Mouse (Mus musculus) MN1 (cell line): ENCODE results near the gene Ttc8.
A peak's percentile ranks its signal among the peaks of the same experiment; 100 is the strongest.
"Not testable (repeated sequence)": the region's sequence is repeated elsewhere in the genome, so short reads cannot be mapped to it uniquely, and the experiment has no call there.

Source experiments
- DNase-seq: peaks from one replicate; pipeline ENCODE4 v3.0.0-alpha.2; 2016; ENCODE audit warnings: low spot score

Gene Ttc8

GRCm38 (mm10) chr12:98920194-98920991 lies at the start of gene Ttc8:
TSS of gene Ttc8 (plus strand) at chr12:98920574.
- peak; percentile 86 for DNase-seq

GRCm38 (mm10) chr12:98872836-98873235 lies 47.5 kb upstream of the Ttc8 start:
- DNase-seq, result no peak

GRCm38 (mm10) chr12:98875216-98875615 lies 45.2 kb upstream of the Ttc8 start:
- no peak for DNase-seq

- DNase-seq, result no peak
Measured at GRCm38 (mm10) chr12:98878693-98879092, 41.7 kb upstream of the Ttc8 start.

GRCm38 (mm10) chr12:98881796-98882195 lies 38.6 kb upstream of the Ttc8 start:
- peak; percentile 7 for DNase-seq

- DNase-seq, result no peak
Measured at GRCm38 (mm10) chr12:98884515-98884914, 35.9 kb upstream of the Ttc8 start.

GRCm38 (mm10) chr12:98896761-98897160 lies 23.6 kb upstream of the Ttc8 start:
- no peak for DNase-seq

- no peak for DNase-seq
Measured at GRCm38 (mm10) chr12:98899676-98900075, 20.7 kb upstream of the Ttc8 start.

GRCm38 (mm10) chr12:98900341-98900880 lies 20.0 kb upstream of the Ttc8 start:
- peak; percentile 23 for DNase-seq

GRCm38 (mm10) chr12:98900881-98901801 lies 19.2 kb upstream of the Ttc8 start, which contains the start of gene Eml5:
TSS of gene Eml5 (minus strand) at chr12:98901484.
- peak; percentile 76 for DNase-seq

- DNase-seq, result no peak
Measured at GRCm38 (mm10) chr12:98905466-98905865, 14.9 kb upstream of the Ttc8 start.

GRCm38 (mm10) chr12:98910096-98910495 lies 10.3 kb upstream of the Ttc8 start:
- DNase-seq, result no peak

- no peak for DNase-seq
Measured at GRCm38 (mm10) chr12:98931174-98931573, 10.8 kb downstream of the Ttc8 start.

- DNase-seq, result no peak
Measured at GRCm38 (mm10) chr12:98932441-98932840, 12.1 kb downstream of the Ttc8 start.

- no peak for DNase-seq
Measured at GRCm38 (mm10) chr12:98932856-98933255, 12.5 kb downstream of the Ttc8 start.

- not testable (repeated sequence) for DNase-seq
Measured at GRCm38 (mm10) chr12:98951295-98951694, 30.9 kb downstream of the Ttc8 start.

GRCm38 (mm10) chr12:98956951-98957350 lies 36.6 kb downstream of the Ttc8 start:
- peak; percentile 56 for DNase-seq

GRCm38 (mm10) chr12:98957455-98957854 lies 37.1 kb downstream of the Ttc8 start:
- DNase-seq, result no peak

GRCm38 (mm10) chr12:98961008-98961407 lies 40.6 kb downstream of the Ttc8 start:
- no peak for DNase-seq

GRCm38 (mm10) chr12:98961415-98961814 lies 41.0 kb downstream of the Ttc8 start:
- DNase-seq, result no peak

GRCm38 (mm10) chr12:98965441-98966135 lies 45.2 kb downstream of the Ttc8 start:
- DNase-seq, result peak; percentile 67

- DNase-seq, result no peak
Measured at GRCm38 (mm10) chr12:98972291-98972690, 51.9 kb downstream of the Ttc8 start.
